Comparison of ENCODE assay signal across 28 mouse cellular contexts in genomic region chr12:4396221-4396620, GRCm38 (mm10).
DNase-seq lines count a peak whose midpoint lies in the region; ATAC-seq and TF ChIP-seq lines count a peak whose summit lies in the region.
"Had no signal": no experiment of that assay in that cellular context is flagged by ENCODE, and none has a peak within 500 bp of the region (broad histone marks: within the 10 kb centered on the region; RNA-seq: fewer than 3 reads in every experiment).

No protein-coding gene starts in this region.

- DNase-seq in frontal cortex, postnatal 10 days (ENCODE audit: low spot score in 2 of 2) = no peak
- peak; percentile 24 for DNase-seq in ZHBTc4 (ENCODE audit: low read depth, low spot score)
- no peak for DNase-seq in yolk sac, embryonic 10.5 days (ENCODE audit: low spot score)
- DNase-seq: adrenal gland, adult 2 months; adrenal gland, postnatal 14 days; B cell, adult 2 months; cerebellum, adult 11-12 months; cerebellum, adult 8-10 months; cerebellum, postnatal 10 days; gastrocnemius, postnatal 25 days; heart, adult 18-20 months; heart, postnatal 10 days; heart, postnatal 36 days; kidney, adult 11 months had no signal

- H3K9me3 ChIP-seq in ES-Bruce4 (replicated peaks; ENCODE audit: control insufficient read depth, insufficient read depth, low read length, poor library complexity, severe bottlenecking) = no peaks in the 10 kb centered on the region
- H3K9me3 ChIP-seq: forebrain, embryonic 10.5 days; forebrain, embryonic 13.5 days; G1E; heart, embryonic 12.5 days; heart, embryonic 15.5 days; hindbrain, embryonic 10.5 days; hindbrain, embryonic 13.5 days; intestine, embryonic 15.5 days had no signal

- H3K4me3 ChIP-seq in ES-Bruce4 (ENCODE audit: low read depth, low read length) = 0 out of 2 replicates have a peak overlapping the region, but pooled peaks have one; percentile 8
- H3K4me3 ChIP-seq: forebrain, embryonic 10.5 days; forebrain, embryonic 13.5 days; heart, embryonic 12.5 days; heart, embryonic 15.5 days; hindbrain, embryonic 10.5 days; hindbrain, embryonic 13.5 days; intestine, embryonic 15.5 days had no signal

- H3K9ac ChIP-seq in ES-Bruce4 (ENCODE audit: low read depth, poor library complexity, severe bottlenecking) = no peak overlapping the region
- H3K9ac ChIP-seq: forebrain, embryonic 13.5 days; heart, embryonic 12.5 days; heart, embryonic 15.5 days; hindbrain, embryonic 13.5 days; intestine, embryonic 15.5 days had no signal

- no peak for TF ChIP-seq EP300 in ES-Bruce4 (IDR thresholded peaks at IDR 0.05; ENCODE audit: insufficient read depth, low read depth, low read length)

- H3K4me1 ChIP-seq in ES-Bruce4 (ENCODE audit: control insufficient read depth, insufficient read depth, low read length) = peaks cover 5% of the 10 kb centered on the region
- H3K4me1 ChIP-seq: forebrain, embryonic 13.5 days; hindbrain, embryonic 10.5 days; intestine, embryonic 15.5 days had no signal

- no peaks in the 10 kb centered on the region for H3K36me3 ChIP-seq in ES-Bruce4 (ENCODE audit: control insufficient read depth, insufficient read depth, low read length, poor library complexity, severe bottlenecking)
- H3K36me3 ChIP-seq: forebrain, embryonic 10.5 days; G1E; heart, embryonic 12.5 days; heart, embryonic 15.5 days; hindbrain, embryonic 10.5 days; hindbrain, embryonic 13.5 days; intestine, embryonic 15.5 days had no signal

- ATAC-seq in frontal cortex, adult (ENCODE audit: low TSS enrichment) = peak; percentile 31; the same call in 1 of the 2 replicates
- no peak for ATAC-seq in megakaryocyte progenitor cell, adult 5-6 weeks (replicated peaks; ENCODE audit: poor library complexity)
- ATAC-seq: forebrain, embryonic 13.5 days; forebrain, embryonic 16.5 days; hindbrain, embryonic 16.5 days; intestine, embryonic 15.5 days had no signal

- 0 out of 2 replicates have a peak overlapping the region, but pooled peaks have one; percentile 54 for H3K27ac ChIP-seq in ES-Bruce4 (ENCODE audit: insufficient read depth, low read length)
- H3K27ac ChIP-seq: forebrain, embryonic 10.5 days; forebrain, embryonic 13.5 days; heart, embryonic 15.5 days; hindbrain, embryonic 10.5 days; hindbrain, embryonic 13.5 days; intestine, embryonic 15.5 days had no signal

- TF ChIP-seq CTCF in ES-Bruce4 (IDR thresholded peaks at IDR 0.05; ENCODE audit: low read depth, low read length) = no peak

- no peaks in the 10 kb centered on the region for H3K27me3 ChIP-seq in ES-Bruce4 (ENCODE audit: control insufficient read depth, insufficient read depth, low read length, poor library complexity, severe bottlenecking)
- H3K27me3 ChIP-seq: CH12.LX; forebrain, embryonic 13.5 days; heart, embryonic 12.5 days; heart, embryonic 15.5 days; hindbrain, embryonic 13.5 days; intestine, embryonic 15.5 days had no signal

- TF ChIP-seq POLR2A in ES-Bruce4 (IDR thresholded peaks at IDR 0.05; ENCODE audit: insufficient read depth, low read length) = no peak
